ENCODE assay signal across 16 mouse cellular contexts in the genomic region with DNA sequence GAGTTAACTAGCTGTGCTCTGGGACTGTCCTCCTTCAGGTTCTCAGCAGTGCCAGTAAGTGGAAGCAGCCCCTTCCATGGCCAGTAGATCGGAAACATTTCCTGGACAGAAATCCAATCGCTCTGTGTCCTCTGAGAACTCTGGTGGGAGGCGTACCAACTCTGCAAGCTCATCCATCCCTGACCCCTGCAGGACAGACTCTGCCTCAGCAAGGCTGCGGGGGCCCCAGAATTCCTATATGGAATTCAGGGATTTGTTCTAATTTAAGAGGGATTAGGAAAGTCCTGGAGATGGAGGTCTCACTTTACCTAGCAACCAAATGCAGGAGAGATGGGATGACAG.
DNase-seq lines count a peak whose midpoint lies in the region; ATAC-seq and TF ChIP-seq lines count a peak whose summit lies in the region.
"Had no signal": no experiment of that assay in that cellular context is flagged by ENCODE, and none has a peak within 500 bp of the region (broad histone marks: within the 10 kb centered on the region; RNA-seq: fewer than 3 reads in every experiment).

No protein-coding gene starts in this region.

- H3K9ac ChIP-seq in midbrain, embryonic 15.5 days: no peak overlapping the region
- H3K9ac ChIP-seq: forebrain, embryonic 12.5 days; heart, embryonic 13.5 days; liver, embryonic 13.5 days; lung, embryonic 15.5 days had no signal

- peak overlapping the region; percentile 49; the same call in 1 of the 2 replicates for H3K4me2 ChIP-seq in midbrain, embryonic 15.5 days
- H3K4me2 ChIP-seq: heart, embryonic 13.5 days; liver, embryonic 13.5 days; lung, embryonic 15.5 days had no signal

- ATAC-seq in midbrain, embryonic 15.5 days (replicated peaks): peak; percentile 5; the same call in 1 of the 2 replicates
- ATAC-seq: intestine, embryonic 16.5 days had no signal

- H3K36me3 ChIP-seq in midbrain, embryonic 15.5 days (replicated peaks): no peaks in the 10 kb centered on the region
- H3K36me3 ChIP-seq: forebrain, embryonic 12.5 days; heart, embryonic 13.5 days; limb, embryonic 10.5 days; liver, embryonic 13.5 days; lung, embryonic 15.5 days had no signal

- no peaks in the 10 kb centered on the region for H3K27me3 ChIP-seq in midbrain, embryonic 15.5 days (replicated peaks)
- H3K27me3 ChIP-seq: forebrain, embryonic 12.5 days; heart, embryonic 13.5 days; liver, embryonic 13.5 days; lung, embryonic 15.5 days had no signal

- peaks cover 17% of the 10 kb centered on the region for H3K4me1 ChIP-seq in midbrain, embryonic 15.5 days
- H3K4me1 ChIP-seq: liver, embryonic 13.5 days; lung, embryonic 15.5 days had no signal

- H3K4me3 ChIP-seq in layer of hippocampus, adult 2 months: no peak overlapping the region
- no peak overlapping the region for H3K4me3 ChIP-seq in midbrain, embryonic 15.5 days
- H3K4me3 ChIP-seq: forebrain, embryonic 12.5 days; heart, embryonic 13.5 days; limb, embryonic 10.5 days; liver, embryonic 13.5 days; lung, embryonic 15.5 days had no signal

- H3K27ac ChIP-seq in layer of hippocampus, adult 2 months: peak overlapping the region; percentile 87
- H3K27ac ChIP-seq in midbrain, embryonic 15.5 days: peak overlapping the region; percentile 83
- H3K27ac ChIP-seq: heart, embryonic 13.5 days; limb, embryonic 10.5 days; liver, embryonic 13.5 days; lung, embryonic 15.5 days had no signal

- 63% methylated on average over 4 of the region's 4 CpGs for WGBS in midbrain, embryonic 15.5 days

- TF ChIP-seq CTCF in layer of hippocampus, adult 2 months (conservative IDR thresholded peaks at IDR 0.05): no peak

- no peaks in the 10 kb centered on the region for H3K9me3 ChIP-seq in midbrain, embryonic 15.5 days
- H3K9me3 ChIP-seq: forebrain, embryonic 12.5 days; heart, embryonic 13.5 days; limb, embryonic 10.5 days; liver, embryonic 13.5 days; lung, embryonic 15.5 days had no signal

- peak; percentile 43 for DNase-seq in cerebellum, adult 11-12 months
- no peak for DNase-seq in cerebellum, adult 11 months
- DNase-seq in layer of hippocampus, adult 2 months (ENCODE audit: low spot score in 2 of 2): no peak
- no peak for DNase-seq in layer of hippocampus, postnatal 36 days
- peak; percentile 49 to 59 for DNase-seq in cerebellum, postnatal 10 days
- DNase-seq in lung, postnatal 36 days: no peak
- no peak for DNase-seq in thymus, postnatal 14 days
- DNase-seq: heart, postnatal 36 days; liver, embryonic 13.5 days; thymus, postnatal 36 days had no signal

Comparison
In these comparisons a context has a peak if more than half of its experiments do, and no peak if none do; other contexts are left out.
1. DNase-seq: peak in cerebellum, adult 11-12 months (single experiment) and cerebellum, postnatal 10 days (2 of 2); none in cerebellum, adult 11 months (single experiment), layer of hippocampus, adult 2 months (0 of 2), layer of hippocampus, postnatal 36 days (0 of 2), lung, postnatal 36 days (single experiment) and thymus, postnatal 14 days (single experiment).